Mouse (Mus musculus) thymus, adult 2 months (tissue): ENCODE results near the gene Cers5.

Source experiments
- CTCF ChIP-seq: fragments of 200-500 bp; IDR thresholded peaks from 2 replicates; pipeline ENCODE4 v1.5.1; 2012; ENCODE audit warnings: mild to moderate bottlenecking, control low read depth, low read length, moderate library complexity, borderline replicate concordance; ENCODE audit not compliant: control insufficient read depth, poor library complexity, insufficient read depth; ENCODE audit errors: extremely low read depth
- POLR2A ChIP-seq: fragments of 200-500 bp; IDR thresholded peaks from 2 replicates; pipeline ENCODE4 v1.6.1; 2012; ENCODE audit warnings: mild to moderate bottlenecking, low read length, control low read depth, moderate library complexity; ENCODE audit not compliant: control insufficient read depth, poor library complexity, insufficient read depth; ENCODE audit errors: extremely low read depth

- TF ChIP-seq CTCF (no peak), POLR2A (no peak)
Measured at GRCm38 (mm10) chr15:99708176-99708575, 64.5 kb downstream of the Cers5 start.
